Mouse (Mus musculus): ENCODE data around the gene Akr1b3. TPM values are rescaled to one million over a fixed set of nuclear protein-coding genes. Genes with fewer than 3 reads are reported as not detected.
"Not testable (repeated sequence)": the region's sequence is repeated elsewhere in the genome, so short reads cannot be mapped to it uniquely, and the experiment has no call there.

Akr1b3 gene
- polyA plus RNA-seq, 1 experiment from 2014 or later = 182 TPM

DNA sequence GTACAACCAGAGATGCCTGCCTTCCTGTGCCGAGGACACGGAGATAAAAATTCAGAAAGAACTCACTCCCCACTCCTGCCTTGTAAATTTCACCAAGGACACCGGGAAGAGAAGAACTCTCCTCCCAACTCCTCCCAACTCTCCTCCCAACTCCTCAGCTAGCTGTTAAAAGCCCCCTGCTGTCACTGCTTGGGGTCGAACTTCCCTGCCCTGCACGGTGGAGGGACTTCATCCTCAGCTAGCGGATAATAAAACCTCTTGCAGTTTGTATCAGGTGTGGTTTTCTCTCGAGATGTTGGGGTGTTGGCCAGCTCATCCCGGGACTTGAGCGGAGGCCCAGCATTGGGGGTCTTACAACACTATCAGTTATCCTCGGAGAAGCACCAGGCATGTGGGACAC is 34.2 kb upstream of the Akr1b3 start:
- not testable (repeated sequence) for H3K36me3 ChIP-seq (ENCODE audit: control insufficient read depth, insufficient read depth, low read length)
- H3K4me1 ChIP-seq (ENCODE audit: control insufficient read depth, insufficient read depth, low read length) = peaks cover 14% of the 10 kb centered on the region
- WGBS = 42% methylated on average over 10 of the region's 10 CpGs

DNA sequence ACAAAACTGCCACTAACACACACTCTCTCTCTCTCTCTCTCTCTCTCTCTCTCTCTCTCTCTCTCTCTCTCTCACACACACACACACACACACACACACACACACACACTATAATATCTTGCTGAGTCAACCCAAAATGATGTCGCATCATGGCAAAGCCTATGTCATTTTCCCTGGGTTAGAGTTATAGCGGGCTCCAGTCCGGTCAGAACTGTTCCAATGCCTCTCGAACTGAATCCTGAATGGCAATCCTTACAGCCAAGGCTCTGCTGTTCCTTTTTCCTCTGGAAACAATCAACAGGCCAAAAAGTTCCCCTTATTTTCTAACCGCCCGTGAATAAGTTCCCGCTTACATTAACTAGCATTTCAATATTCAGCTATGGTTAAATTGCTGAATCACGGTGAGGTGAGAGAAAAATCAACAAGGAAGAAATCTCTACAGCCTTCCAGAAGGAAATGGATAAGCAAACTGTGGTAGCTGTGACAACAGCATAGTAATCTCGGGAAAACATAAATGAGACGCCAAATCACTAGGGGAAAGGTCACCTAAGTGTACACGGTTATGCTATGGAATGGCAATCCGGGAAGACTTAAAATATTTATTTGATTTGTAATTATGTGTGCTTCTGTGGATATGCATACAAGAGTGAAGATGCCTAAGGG is 32.9 kb upstream of the Akr1b3 start:
- Histone ChIP-seq H3K4me2 (ENCODE audit: low read depth, low read length) (no peak overlapping the region), H3K27me3 (replicated peaks; ENCODE audit: control insufficient read depth, insufficient read depth, low read length) (no peaks in the 10 kb centered on the region), H3K36me3 (ENCODE audit: control insufficient read depth, insufficient read depth, low read length) (no peaks in the 10 kb centered on the region), H3K4me3 (ENCODE audit: low read depth, low read length) (no peak overlapping the region), H3K27ac (replicated peaks; ENCODE audit: low read depth, low read length) (no peak overlapping the region), H3K4me1 (ENCODE audit: control insufficient read depth, insufficient read depth, low read length) (peaks cover 17% of the 10 kb centered on the region), H3K9ac (ENCODE audit: low read depth, low read length) (no peak overlapping the region), H3K9me3 (ENCODE audit: control insufficient read depth, low read length) (no peaks in the 10 kb centered on the region)
- DNase-seq (ENCODE audit: low spot score) = no peak
- ATAC-seq (ENCODE audit: low read depth) = no peak
- WGBS = 71% methylated on average over 12 of the region's 12 CpGs

More for the DNA sequence above, 34.2 kb upstream of the Akr1b3 start:
- not testable (repeated sequence) for ATAC-seq (ENCODE audit: low read depth); DNase-seq (ENCODE audit: low spot score); H3K4me3 ChIP-seq (ENCODE audit: low read depth, low read length); H3K27me3 ChIP-seq (replicated peaks; ENCODE audit: control insufficient read depth, insufficient read depth, low read length); H3K9me3 ChIP-seq (ENCODE audit: control insufficient read depth, low read length); H3K9ac ChIP-seq (ENCODE audit: low read depth, low read length); H3K4me2 ChIP-seq (ENCODE audit: low read depth, low read length); H3K27ac ChIP-seq (replicated peaks; ENCODE audit: low read depth, low read length)

DNA sequence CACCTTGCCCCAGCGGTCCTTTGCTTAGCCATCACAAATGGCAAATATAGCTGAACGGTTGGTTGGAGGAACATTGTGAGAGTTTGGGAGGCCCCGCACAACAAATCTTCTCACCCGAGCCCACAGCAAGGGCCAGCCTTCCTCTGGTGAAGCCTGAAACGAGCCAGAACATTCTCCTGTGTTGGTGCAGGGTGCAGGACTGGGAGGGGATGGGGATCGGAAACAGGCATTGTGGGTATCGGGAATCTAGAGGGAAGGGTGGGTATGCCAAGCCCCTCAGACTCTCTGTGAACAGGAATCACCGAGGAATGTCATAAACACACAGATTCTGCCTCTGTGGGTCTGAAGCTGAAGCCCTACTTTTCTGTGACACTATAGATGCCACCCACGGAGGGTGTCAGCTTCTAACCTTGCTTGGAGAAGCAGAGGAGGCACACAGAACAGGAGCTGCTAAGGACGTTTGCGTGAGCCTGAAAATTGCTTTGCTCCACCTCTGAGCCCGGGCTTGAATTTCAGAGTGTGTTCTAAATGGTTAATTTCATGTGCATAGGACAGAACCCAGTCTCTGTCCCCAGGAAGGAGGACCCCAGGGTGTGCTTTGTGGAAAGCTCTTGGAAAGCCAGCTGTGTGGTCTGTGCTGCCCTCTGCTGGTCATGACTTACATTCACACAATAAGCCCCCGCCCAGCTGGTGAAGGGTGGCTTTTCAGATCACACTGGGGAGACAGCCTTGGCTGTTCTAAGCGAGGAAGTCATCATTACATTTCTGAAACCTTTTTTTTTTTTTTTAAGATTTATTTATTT is 29.0 kb upstream of the Akr1b3 start:
- Histone ChIP-seq H3K4me2 (ENCODE audit: low read depth, low read length) (no peak overlapping the region), H3K9me3 (ENCODE audit: control insufficient read depth, low read length) (no peaks in the 10 kb centered on the region), H3K4me1 (ENCODE audit: control insufficient read depth, insufficient read depth, low read length) (peaks cover 5% of the 10 kb centered on the region; the same call in 1 of the 2 replicates), H3K9ac (ENCODE audit: low read depth, low read length) (no peak overlapping the region), H3K27me3 (replicated peaks; ENCODE audit: control insufficient read depth, insufficient read depth, low read length) (no peaks in the 10 kb centered on the region), H3K36me3 (ENCODE audit: control insufficient read depth, insufficient read depth, low read length) (no peaks in the 10 kb centered on the region), H3K27ac (replicated peaks; ENCODE audit: low read depth, low read length) (no peak overlapping the region), H3K4me3 (ENCODE audit: low read depth, low read length) (no peak overlapping the region)
- peak; percentile 84 for DNase-seq (ENCODE audit: low spot score)
- WGBS = 49% methylated on average over 14 of the region's 14 CpGs
- peak; percentile 89 for ATAC-seq (ENCODE audit: low read depth)

DNA sequence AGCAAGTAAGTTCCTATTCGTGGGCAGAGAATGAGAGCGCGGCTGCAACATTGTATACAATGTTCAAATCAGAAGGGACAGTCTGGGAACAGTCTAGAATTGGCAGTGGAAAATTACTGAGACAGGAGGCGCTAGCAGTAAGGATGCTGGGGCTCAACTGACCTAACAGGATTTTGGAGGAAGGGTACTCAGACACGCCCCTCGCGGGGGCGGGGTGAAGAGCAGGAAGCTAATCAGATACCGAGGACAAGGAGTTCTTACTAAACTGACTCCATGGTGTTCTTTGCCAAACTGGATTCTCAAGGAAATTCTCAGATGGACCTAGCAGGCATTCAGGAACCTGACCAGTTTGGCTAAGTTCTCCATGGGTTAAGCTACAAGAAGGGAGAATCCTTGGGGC is 27.7 kb upstream of the Akr1b3 start:
- peak overlapping the region; percentile 15; the same call in 1 of the 2 replicates for H3K4me2 ChIP-seq (ENCODE audit: low read depth, low read length)
- no peak overlapping the region for H3K27ac ChIP-seq (replicated peaks; ENCODE audit: low read depth, low read length)
- ATAC-seq (ENCODE audit: low read depth) (no peak), DNase-seq (ENCODE audit: low spot score) (peak; percentile 48)
- H3K4me3 ChIP-seq (ENCODE audit: low read depth, low read length) = no peak overlapping the region
- 19% methylated on average over 9 of the region's 9 CpGs for WGBS
- peaks cover 5% of the 10 kb centered on the region; the same call in 1 of the 2 replicates for H3K4me1 ChIP-seq (ENCODE audit: control insufficient read depth, insufficient read depth, low read length)
- no peaks in the 10 kb centered on the region for H3K36me3 ChIP-seq (ENCODE audit: control insufficient read depth, insufficient read depth, low read length)
- H3K27me3 ChIP-seq (replicated peaks; ENCODE audit: control insufficient read depth, insufficient read depth, low read length) = no peaks in the 10 kb centered on the region
- H3K9me3 ChIP-seq (ENCODE audit: control insufficient read depth, low read length) = no peaks in the 10 kb centered on the region
- H3K9ac ChIP-seq (ENCODE audit: low read depth, low read length) = no peak overlapping the region

DNA sequence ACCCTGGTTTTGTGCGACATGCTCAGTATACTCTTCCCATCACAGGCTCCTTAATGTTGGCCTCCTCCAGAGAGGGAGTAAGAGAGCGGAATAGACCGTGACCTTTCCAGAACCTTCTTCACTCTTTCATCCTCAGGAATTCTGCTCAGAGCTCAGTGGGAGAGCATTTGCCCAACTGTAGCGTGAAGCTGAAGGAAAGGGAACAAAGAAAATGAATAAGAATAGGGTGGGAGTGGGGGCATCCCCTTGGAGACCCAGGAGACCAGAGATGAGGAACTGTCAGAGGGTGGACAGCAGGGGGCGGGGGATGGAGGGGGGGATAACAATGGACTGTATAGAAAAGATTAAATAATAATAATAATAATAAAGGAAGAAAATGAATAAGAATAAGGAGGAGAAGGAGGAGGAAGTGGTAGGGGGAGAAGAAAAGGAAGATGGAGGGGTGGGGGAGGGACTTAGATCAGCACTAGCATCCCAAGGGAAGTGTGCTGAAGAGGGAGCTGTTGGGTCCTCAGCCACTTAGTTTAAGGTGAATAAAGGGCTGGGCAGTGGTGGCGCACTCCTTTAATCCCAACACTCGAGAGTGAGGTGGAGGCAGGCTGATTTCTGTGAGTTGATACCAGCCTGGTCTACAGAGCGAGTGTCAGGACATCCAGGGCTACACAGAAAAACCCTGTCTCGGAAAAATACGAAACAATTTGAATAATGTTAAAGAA is 27.0 kb upstream of the Akr1b3 start:
- Histone ChIP-seq H3K9ac (ENCODE audit: low read depth, low read length) (no peak overlapping the region), H3K9me3 (ENCODE audit: control insufficient read depth, low read length) (no peaks in the 10 kb centered on the region), H3K4me3 (ENCODE audit: low read depth, low read length) (no peak overlapping the region), H3K4me2 (ENCODE audit: low read depth, low read length) (no peak overlapping the region), H3K27ac (replicated peaks; ENCODE audit: low read depth, low read length) (no peak overlapping the region), H3K36me3 (ENCODE audit: control insufficient read depth, insufficient read depth, low read length) (no peaks in the 10 kb centered on the region), H3K4me1 (ENCODE audit: control insufficient read depth, insufficient read depth, low read length) (peaks cover 5% of the 10 kb centered on the region; the same call in 1 of the 2 replicates), H3K27me3 (replicated peaks; ENCODE audit: control insufficient read depth, insufficient read depth, low read length) (no peaks in the 10 kb centered on the region)
- 56% methylated on average over 10 of the region's 10 CpGs for WGBS
- DNase-seq (ENCODE audit: low spot score) = no peak
- no peak for ATAC-seq (ENCODE audit: low read depth)

DNA sequence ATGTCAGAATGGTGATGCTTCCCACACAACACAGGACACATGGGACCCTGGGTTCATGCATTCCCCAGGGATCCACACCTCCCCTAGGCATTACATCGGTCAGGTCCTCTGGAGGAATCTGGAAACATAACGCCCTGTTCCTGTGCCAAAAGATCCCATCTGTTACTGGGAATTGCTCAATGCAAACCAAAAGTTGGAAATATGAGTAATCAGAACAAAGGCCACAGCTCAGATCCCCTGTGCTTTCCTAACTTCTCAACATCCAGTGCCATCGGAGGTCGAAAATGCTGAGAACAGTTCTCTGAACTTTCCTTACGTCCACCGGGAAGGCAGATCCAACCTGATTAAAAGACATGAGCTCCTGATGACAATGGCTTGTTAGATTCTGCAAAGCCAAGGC is 26.1 kb upstream of the Akr1b3 start:
- Histone ChIP-seq H3K4me2 (ENCODE audit: low read depth, low read length) (no peak overlapping the region), H3K4me3 (ENCODE audit: low read depth, low read length) (no peak overlapping the region), H3K27ac (replicated peaks; ENCODE audit: low read depth, low read length) (no peak overlapping the region), H3K9ac (ENCODE audit: low read depth, low read length) (no peak overlapping the region), H3K27me3 (replicated peaks; ENCODE audit: control insufficient read depth, insufficient read depth, low read length) (no peaks in the 10 kb centered on the region), H3K4me1 (ENCODE audit: control insufficient read depth, insufficient read depth, low read length) (peaks cover 5% of the 10 kb centered on the region; the same call in 1 of the 2 replicates), H3K36me3 (ENCODE audit: control insufficient read depth, insufficient read depth, low read length) (no peaks in the 10 kb centered on the region), H3K9me3 (ENCODE audit: control insufficient read depth, low read length) (no peaks in the 10 kb centered on the region)
- ATAC-seq (ENCODE audit: low read depth) (no peak), DNase-seq (ENCODE audit: low spot score) (no peak)
- 48% methylated on average over 6 of the region's 6 CpGs for WGBS

DNA sequence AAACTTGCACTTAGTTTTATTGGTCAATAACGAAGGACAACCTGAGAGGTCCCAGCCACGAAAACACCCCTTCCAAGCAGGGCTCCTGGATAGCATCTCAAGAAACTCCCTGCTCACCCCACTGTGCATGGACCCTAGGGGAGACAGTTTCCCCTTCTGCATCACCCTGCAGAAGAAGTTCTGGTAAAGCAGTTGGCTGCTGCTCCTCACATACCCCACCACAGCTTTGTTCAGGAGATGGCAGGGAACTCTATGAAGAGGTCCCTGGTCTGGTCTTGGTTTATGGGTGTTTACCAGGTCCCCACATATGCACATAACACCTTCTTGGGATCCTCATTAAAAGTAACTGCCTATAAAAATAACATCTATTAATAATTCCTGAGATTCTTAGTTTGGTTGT is 25.2 kb upstream of the Akr1b3 start:
- H3K27me3 ChIP-seq (replicated peaks; ENCODE audit: control insufficient read depth, insufficient read depth, low read length) = no peaks in the 10 kb centered on the region
- no peak for DNase-seq (ENCODE audit: low spot score)
- ATAC-seq (ENCODE audit: low read depth) = no peak
- WGBS = 80% methylated on average over 2 of the region's 2 CpGs
- H3K9ac ChIP-seq (ENCODE audit: low read depth, low read length) = no peak overlapping the region
- no peaks in the 10 kb centered on the region for H3K9me3 ChIP-seq (ENCODE audit: control insufficient read depth, low read length)
- H3K4me2 ChIP-seq (ENCODE audit: low read depth, low read length) = no peak overlapping the region
- no peaks in the 10 kb centered on the region for H3K36me3 ChIP-seq (ENCODE audit: control insufficient read depth, insufficient read depth, low read length)
- H3K4me1 ChIP-seq (ENCODE audit: control insufficient read depth, insufficient read depth, low read length) = peaks cover 5% of the 10 kb centered on the region; the same call in 1 of the 2 replicates
- no peak overlapping the region for H3K4me3 ChIP-seq (ENCODE audit: low read depth, low read length)
- no peak overlapping the region for H3K27ac ChIP-seq (replicated peaks; ENCODE audit: low read depth, low read length)

DNA sequence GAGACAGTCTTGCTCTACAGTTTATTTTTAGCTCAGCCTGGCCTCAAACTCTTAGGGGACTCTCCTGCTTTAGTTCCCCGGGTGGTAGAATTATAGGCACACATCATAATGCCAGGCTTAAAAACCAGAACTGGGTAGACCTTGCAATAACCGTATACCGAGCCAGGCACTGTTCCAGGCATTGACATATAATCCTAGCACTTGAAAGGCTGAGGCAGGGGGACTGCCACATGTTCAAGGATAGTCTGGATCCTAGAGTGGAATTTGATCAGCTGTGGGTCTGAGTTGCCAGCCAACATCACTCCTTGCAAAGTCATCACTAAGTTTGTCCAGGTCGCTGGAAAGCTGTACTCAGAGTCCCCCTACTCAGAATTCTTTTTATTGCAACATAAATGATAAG is 24.7 kb upstream of the Akr1b3 start:
- no peak overlapping the region for H3K27ac ChIP-seq (replicated peaks; ENCODE audit: low read depth, low read length)
- no peak overlapping the region for H3K4me2 ChIP-seq (ENCODE audit: low read depth, low read length)
- no peaks in the 10 kb centered on the region for H3K36me3 ChIP-seq (ENCODE audit: control insufficient read depth, insufficient read depth, low read length)
- DNase-seq (ENCODE audit: low spot score) = peak; percentile 26
- ATAC-seq (ENCODE audit: low read depth) = no peak
- H3K4me1 ChIP-seq (ENCODE audit: control insufficient read depth, insufficient read depth, low read length) = peaks cover 5% of the 10 kb centered on the region; the same call in 1 of the 2 replicates
- H3K4me3 ChIP-seq (ENCODE audit: low read depth, low read length) = no peak overlapping the region
- H3K9ac ChIP-seq (ENCODE audit: low read depth, low read length) = no peak overlapping the region
- no peaks in the 10 kb centered on the region for H3K9me3 ChIP-seq (ENCODE audit: control insufficient read depth, low read length)
- no peaks in the 10 kb centered on the region for H3K27me3 ChIP-seq (replicated peaks; ENCODE audit: control insufficient read depth, insufficient read depth, low read length)
- 76% methylated on average over 4 of the region's 4 CpGs for WGBS

All from embryonic facial prominence, embryonic 14.5 days (tissue).